Mouse (Mus musculus): Measurements from ENCODE around the gene Uqcrh. TPM values are rescaled to one million over a fixed set of nuclear protein-coding genes. Genes with fewer than 3 reads are reported as not detected.

The Uqcrh gene
- 100 to 1,000 TPM; 487 to 596 TPM for polyA plus RNA-seq (2017; shearing (Covaris generic))

DNA sequence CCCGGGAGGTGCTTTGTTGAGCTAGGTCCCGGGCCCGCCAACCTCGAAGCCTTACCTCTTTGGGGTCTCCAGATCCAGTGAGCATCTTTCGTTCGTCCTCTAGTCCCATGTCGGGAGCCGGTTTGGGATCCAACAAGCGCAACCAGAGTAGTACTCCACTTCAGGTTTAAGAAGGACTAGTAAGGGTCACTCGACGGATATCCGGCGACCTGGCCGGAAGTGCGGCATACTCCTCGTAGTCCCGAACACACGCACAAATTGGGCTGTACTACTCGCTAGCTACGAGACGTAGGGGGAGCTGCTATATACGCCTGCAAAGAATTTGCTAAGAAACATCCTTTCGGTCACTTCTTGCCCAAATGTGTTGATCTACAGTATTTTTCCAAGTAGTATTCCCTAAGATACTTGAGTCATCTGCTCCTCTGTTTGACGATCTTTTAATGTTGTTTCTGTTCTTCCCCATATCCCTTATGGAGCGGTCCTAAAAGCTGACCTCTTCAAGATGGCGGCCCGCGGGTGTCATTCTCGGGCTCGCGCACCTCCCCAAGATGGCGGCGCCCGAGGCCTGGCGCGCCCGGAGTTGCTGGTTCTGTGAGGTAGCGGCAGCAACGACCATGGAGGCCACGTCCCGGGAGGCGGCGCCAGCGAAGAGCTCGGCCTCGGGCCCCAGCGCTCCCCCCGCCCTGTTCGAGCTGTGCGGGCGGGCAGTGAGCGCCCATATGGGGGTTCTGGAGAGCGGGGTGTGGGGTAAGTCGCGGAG lies at the start of gene Uqcrh, which contains the start of gene Lrrc41:
TSS of gene Uqcrh (minus strand) at position 211 of the 760 bp plus-strand sequence.
TSS of gene Lrrc41 (plus strand) at position 409 of the 760 bp plus-strand sequence.

DNA sequence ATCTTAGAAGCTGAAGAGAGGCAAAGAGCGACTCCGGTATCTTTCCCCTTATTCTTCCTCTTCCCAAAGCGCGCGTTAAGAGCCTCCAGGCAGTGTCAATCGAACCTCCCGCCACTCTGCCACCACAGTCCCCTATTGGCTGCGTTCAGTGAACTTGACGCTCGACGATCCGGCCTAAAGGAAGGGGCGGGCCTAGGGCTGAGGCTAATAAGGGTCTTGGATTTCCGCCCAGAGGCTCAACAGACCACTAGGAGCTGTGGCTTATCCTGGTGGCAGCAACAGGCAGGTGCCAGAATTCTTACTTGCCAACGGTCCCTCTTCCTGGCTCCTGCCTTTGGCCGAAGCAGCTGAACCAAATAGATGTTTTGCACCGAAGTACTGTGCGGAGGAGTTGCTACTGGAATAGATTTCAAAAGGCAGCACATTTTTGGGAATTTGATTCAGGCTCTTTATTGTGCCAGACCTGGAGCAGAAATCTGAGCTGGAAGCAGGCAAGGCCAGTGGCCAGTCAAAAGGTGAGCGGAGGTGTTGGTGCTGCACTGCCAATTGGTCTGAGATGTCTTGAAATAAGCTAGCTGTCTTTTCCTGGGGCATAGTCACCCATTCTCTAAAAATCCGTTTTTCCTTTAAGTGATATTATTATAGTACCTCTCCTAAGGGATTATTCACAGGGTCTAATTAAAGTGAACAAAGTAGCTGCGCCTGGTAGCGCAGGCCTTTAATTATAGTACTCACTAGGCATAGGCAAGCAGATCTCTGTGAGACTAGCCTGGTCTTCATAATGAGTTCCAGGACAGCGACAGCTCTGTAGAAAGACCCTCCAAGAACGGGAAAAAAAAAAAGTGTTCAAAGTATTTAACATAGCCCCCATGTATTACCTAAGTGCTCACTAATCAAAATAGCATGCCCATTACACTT lies 49.0 kb upstream of the Uqcrh start, which contains the start of the genes Rad54l and Pomgnt1:
TSS of gene Rad54l (minus strand) at position 89 of the 918 bp plus-strand sequence.
TSS of gene Pomgnt1 (plus strand) at position 239 of the 918 bp plus-strand sequence.

DNA sequence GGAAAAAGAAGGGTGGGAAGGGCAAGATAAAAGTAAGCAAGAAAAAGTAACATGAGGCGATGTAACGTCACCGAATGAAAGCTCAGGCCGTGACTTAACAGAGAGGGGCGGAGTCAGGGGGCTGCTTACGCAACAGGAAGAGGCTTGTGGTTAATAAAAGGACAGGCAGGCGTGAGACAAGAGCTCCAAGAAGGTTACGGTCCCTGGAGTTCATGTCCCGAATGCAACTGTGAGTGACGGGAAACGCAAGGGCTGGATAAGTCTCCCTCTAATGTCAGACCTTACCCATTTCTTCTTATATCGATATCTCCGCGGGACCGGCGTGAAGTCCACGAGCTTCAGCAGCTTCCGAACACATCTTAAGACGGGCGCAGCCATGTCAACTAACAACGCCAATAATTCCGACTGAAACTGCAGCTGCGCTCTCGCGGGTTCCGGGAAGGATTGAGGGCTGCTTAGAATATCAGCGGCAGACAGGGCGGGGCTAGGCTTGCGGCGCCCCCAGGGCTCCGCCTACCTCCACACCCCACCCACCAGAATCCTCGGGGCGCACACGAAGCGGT lies 21.4 kb downstream of the Uqcrh start, which contains the start of gene Nsun4:
TSS of gene Nsun4 (minus strand) at position 478 of the 563 bp plus-strand sequence.

DNA sequence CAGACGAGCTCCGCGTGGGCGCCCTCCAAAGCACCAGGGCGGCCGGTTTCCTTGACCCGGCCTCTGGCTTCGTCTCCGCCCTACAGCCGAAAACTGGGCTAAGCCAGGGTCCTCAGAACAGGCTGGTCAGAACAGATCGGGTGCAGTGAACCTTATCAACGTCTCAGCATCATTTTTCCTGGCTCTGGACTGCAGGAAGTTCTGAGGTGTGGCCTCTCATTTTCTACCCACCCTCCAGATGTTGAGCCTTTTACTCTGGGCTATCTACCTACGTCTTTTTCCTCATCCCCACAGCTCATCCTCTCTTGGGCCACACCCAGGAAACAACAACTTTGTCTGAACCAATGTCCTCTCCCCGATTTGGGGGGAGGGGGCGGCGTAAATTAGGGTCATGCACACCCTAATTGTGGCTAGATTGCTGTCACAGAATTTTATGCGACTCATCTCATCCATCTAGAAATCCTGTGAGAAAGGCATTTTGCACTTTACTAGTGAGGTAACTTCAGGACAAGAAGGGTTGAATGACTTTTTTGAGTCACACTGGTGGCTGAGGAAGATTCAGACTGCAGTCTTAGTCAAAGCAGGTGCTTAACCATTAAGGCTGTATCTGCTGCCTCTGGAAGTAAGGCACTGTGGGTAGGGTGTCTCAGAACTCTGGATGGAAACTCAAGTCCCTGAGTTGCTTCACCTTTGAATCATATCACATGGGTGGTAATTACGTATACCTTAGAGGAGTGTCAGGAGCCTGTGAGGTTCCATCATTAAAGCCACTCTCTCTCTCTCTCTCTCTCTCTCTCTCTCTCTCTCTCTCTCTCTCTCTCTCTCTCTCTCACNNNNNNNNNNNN lies 56.7 kb downstream of the Uqcrh start, which contains the start of gene Faah:
TSS of gene Faah (minus strand) at position 25 of the 845 bp plus-strand sequence.

Other genes starting within 250 kb of the Uqcrh start
- gene Mob3c, start 247.0 kb downstream of the Uqcrh start, polyA plus RNA-seq (2017; shearing (Covaris generic)): 10 to 100 TPM; 26.9 to 27.0 TPM
- gene Mknk1, start 235.9 kb downstream of the Uqcrh start, polyA plus RNA-seq (2017; shearing (Covaris generic)): 10 to 100 TPM; 40.0 to 48.2 TPM
- gene Kncn, start 190.7 kb downstream of the Uqcrh start, polyA plus RNA-seq (2017; shearing (Covaris generic)): under 1 TPM in 1 of 2 experiments, not detected in 1; 0.61 TPM
- under 1 TPM in 1 of 2 experiments, not detected in 1; 0.21 TPM for gene 6430628N08Rik, start 184.4 kb downstream of the Uqcrh start, polyA plus RNA-seq (2017; shearing (Covaris generic))
- under 1 TPM; 0.02 to 0.05 TPM for gene Dmbx1, start 135.1 kb downstream of the Uqcrh start, polyA plus RNA-seq (2017; shearing (Covaris generic))
- 100 to 1,000 TPM; 122 to 138 TPM for gene Faah, start 57.1 kb downstream of the Uqcrh start, polyA plus RNA-seq (2017; shearing (Covaris generic))
- gene Nsun4, start 21.2 kb downstream of the Uqcrh start, polyA plus RNA-seq (2017; shearing (Covaris generic)): 10 to 100 TPM; 23.7 to 24.6 TPM
- 10 to 100 TPM; 43.3 to 46.4 TPM for gene Lrrc41, start 198 bp upstream of the Uqcrh start, polyA plus RNA-seq (2017; shearing (Covaris generic))
- gene Rad54l, start 48.6 kb upstream of the Uqcrh start, polyA plus RNA-seq (2017; shearing (Covaris generic)): 1 to 10 TPM; 6.1 to 8.3 TPM
- 10 to 100 TPM; 32.4 to 41.0 TPM for gene Pomgnt1, start 48.8 kb upstream of the Uqcrh start, polyA plus RNA-seq (2017; shearing (Covaris generic))
- gene Lurap1, start 76.3 kb upstream of the Uqcrh start, polyA plus RNA-seq (2017; shearing (Covaris generic)): under 1 TPM; 0.18 to 0.75 TPM
- not detected for gene Tspan1, start 92.5 kb upstream of the Uqcrh start, polyA plus RNA-seq (2017; shearing (Covaris generic))
- gene 1700042G07Rik, start 98.3 kb upstream of the Uqcrh start, polyA plus RNA-seq (2017; shearing (Covaris generic)): not detected
- not detected for gene Gm49337, start 98.3 kb upstream of the Uqcrh start, polyA plus RNA-seq (2017; shearing (Covaris generic))
- 1 to 10 TPM; 2.2 to 2.3 TPM for gene Pik3r3, start 146.5 kb upstream of the Uqcrh start, polyA plus RNA-seq (2017; shearing (Covaris generic))

Data from activated CD4-positive, CD25-positive, alpha-beta regulatory T cell (primary cell).